Mouse (Mus musculus) liver, postnatal 0 days (tissue): ENCODE data around the gene Csk. TPM values are rescaled to one million over a fixed set of nuclear protein-coding genes. Genes with fewer than 3 reads are reported as not detected.

Source experiments
- ATAC-seq: fragments of 200-750 bp; cut with Nextera tagmentation; 2 replicates; pipeline ENCODE4 v1.8.0; 2017; ENCODE audit warnings: mild to moderate bottlenecking, moderate library complexity
- DNase-seq: peaks from one replicate; pipeline ENCODE4 v3.0.0-alpha.2; 2016
- H3K27ac ChIP-seq: fragments of 300-500 bp; sonication (generic); 2 replicates; pipeline ENCODE4 v1.5.1; 2014; ENCODE audit warnings: antibody characterized with exemption, moderate library complexity, mild to moderate bottlenecking, low read depth
- H3K27me3 ChIP-seq: fragments of 300-500 bp; sonication (generic); 2 replicates; pipeline ENCODE4 v1.6.1; 2014; ENCODE audit warnings: low read length, control low read depth, mixed read lengths; ENCODE audit not compliant: insufficient read depth
- H3K36me3 ChIP-seq: fragments of 300-500 bp; sonication (generic); replicated peaks from 2 replicates; pipeline ENCODE4 v1.6.1; 2014; ENCODE audit warnings: mild to moderate bottlenecking, control low read depth, low read length, moderate library complexity, mixed read lengths; ENCODE audit not compliant: insufficient read depth
- H3K4me1 ChIP-seq: fragments of 300-500 bp; sonication (generic); 2 replicates; pipeline ENCODE4 v1.6.1; 2014; ENCODE audit warnings: antibody characterized with exemption, mild to moderate bottlenecking, control low read depth; ENCODE audit not compliant: insufficient read depth
- H3K4me2 ChIP-seq: fragments of 300-500 bp; sonication (generic); 2 replicates; pipeline ENCODE4 v1.6.1; 2014; ENCODE audit warnings: low read depth, mild to moderate bottlenecking, low read length, moderate library complexity, mixed read lengths
- H3K4me3 ChIP-seq: fragments of 300-500 bp; sonication (generic); 2 replicates; pipeline ENCODE4 v1.5.1; 2014; ENCODE audit warnings: low read depth, low read length
- H3K9ac ChIP-seq: fragments of 300-500 bp; sonication (generic); replicated peaks from 2 replicates; pipeline ENCODE4 v1.6.1; 2014; ENCODE audit warnings: mild to moderate bottlenecking, moderate library complexity
- H3K9me3 ChIP-seq: fragments of 300-500 bp; sonication (generic); 2 replicates; pipeline ENCODE4 v1.6.1; 2016; ENCODE audit warnings: mild to moderate bottlenecking, control low read depth, low read length, mixed read lengths
- CTCF ChIP-seq: sonication (generic); IDR thresholded peaks from 2 replicates; pipeline ENCODE4 v1.5.1; 2016; ENCODE audit warnings: antibody characterized with exemption, low read depth
- EP300 ChIP-seq: IDR thresholded peaks from 2 replicates; pipeline ENCODE4 v1.6.1; 2016; ENCODE audit warnings: antibody characterized with exemption, low read depth, mild to moderate bottlenecking
- WGBS: fragments of 180-500 bp; shearing (Covaris S2); extraction: QIAGEN DNeasy Blood & Tissue Kit; methylation state at CpG from one replicate; pipeline ENCODE4 v1.1.7; 2014; ENCODE audit not compliant: insufficient replicate concordance; 5-methylcytosine and 5-hydroxymethylcytosine counted together
- polyA plus RNA-seq: library from polyadenylated mRNA; unstranded; fragments of >200 nt; fragmentation: Nextera tagmentation; extraction: Ambion mirVana; gene quantifications from 2 replicates; pipeline ENCODE4 v1.2.1, GENCODE M21; 2015

Csk gene
- polyA plus RNA-seq, 1 experiment from 2014 or later, result 15.5 TPM

DNA sequence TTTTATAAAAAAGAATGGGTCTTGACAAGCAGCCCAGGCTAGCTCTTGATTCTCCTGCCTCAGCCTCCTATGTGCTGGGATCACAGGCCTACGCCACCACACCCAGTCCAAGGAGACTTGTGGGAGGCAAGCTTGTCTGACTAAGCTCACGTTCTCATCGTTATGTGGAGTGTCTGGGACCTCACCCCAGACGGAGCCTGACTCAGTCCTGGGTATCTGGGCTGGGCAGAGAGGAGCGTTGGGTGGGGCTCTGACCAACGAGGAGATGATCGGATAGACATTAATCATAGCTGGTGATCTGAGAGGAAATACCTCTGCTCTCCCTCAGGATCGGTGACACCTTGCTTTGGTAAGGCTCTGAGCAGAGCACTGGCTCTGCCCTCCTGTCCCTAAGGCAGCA, 34.6 kb downstream of the Csk start:
- 0 out of 2 replicates have a peak, but pooled peaks cover 4% of the 10 kb centered on the region for H3K27me3 ChIP-seq
- TF ChIP-seq CTCF (no peak), EP300 (no peak)
- WGBS, result 49% methylated on average over 8 of the region's 8 CpGs
- H3K4me1 ChIP-seq, result no peaks in the 10 kb centered on the region
- ATAC-seq (no peak), DNase-seq (no peak)
- H3K4me2 ChIP-seq, result no peak overlapping the region
- H3K9ac ChIP-seq, result no peak overlapping the region
- no peak overlapping the region for H3K27ac ChIP-seq
- H3K36me3 ChIP-seq, result no peaks in the 10 kb centered on the region
- H3K9me3 ChIP-seq, result no peaks in the 10 kb centered on the region
- no peak overlapping the region for H3K4me3 ChIP-seq

DNA sequence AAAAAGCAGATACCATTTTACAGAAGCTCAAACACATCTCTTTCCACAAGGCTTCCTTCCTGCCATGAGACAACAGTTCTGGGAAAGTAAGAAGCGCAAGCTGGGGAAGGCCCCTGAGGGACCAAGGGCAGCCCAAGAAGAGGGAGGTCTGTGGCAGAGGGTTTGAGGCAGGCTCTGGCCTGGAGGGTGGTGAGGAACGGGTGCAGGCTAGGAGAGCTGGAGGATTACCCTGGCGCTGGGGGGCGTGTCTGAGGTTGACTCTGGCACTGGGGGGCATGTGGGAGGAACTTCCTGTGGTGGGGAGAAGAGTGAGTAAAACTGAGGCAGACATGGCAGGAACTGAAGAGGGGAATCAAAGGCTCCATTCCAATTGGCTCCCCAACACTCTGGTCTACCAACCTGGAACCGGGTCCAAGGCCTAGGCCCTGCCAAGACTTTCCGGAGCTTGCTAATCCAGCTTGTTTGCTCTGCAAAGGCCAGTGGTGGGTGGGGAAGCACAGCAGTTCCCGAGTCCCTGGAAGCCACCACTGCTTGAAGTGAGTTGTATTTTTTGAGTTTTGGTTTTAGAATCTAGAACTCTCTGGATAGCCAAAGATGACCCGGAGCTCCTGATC, 35.8 kb downstream of the Csk start:
- DNase-seq, result no peak
- Histone ChIP-seq H3K27me3 (0 out of 2 replicates have a peak, but pooled peaks cover 4% of the 10 kb centered on the region), H3K4me1 (no peaks in the 10 kb centered on the region), H3K9ac (no peak overlapping the region), H3K4me2 (no peak overlapping the region), H3K4me3 (no peak overlapping the region), H3K27ac (no peak overlapping the region), H3K36me3 (no peaks in the 10 kb centered on the region), H3K9me3 (no peaks in the 10 kb centered on the region)
- TF ChIP-seq EP300 (no peak), CTCF (no peak)
- 52% methylated on average over 8 of the region's 8 CpGs for WGBS
- no peak for ATAC-seq

DNA sequence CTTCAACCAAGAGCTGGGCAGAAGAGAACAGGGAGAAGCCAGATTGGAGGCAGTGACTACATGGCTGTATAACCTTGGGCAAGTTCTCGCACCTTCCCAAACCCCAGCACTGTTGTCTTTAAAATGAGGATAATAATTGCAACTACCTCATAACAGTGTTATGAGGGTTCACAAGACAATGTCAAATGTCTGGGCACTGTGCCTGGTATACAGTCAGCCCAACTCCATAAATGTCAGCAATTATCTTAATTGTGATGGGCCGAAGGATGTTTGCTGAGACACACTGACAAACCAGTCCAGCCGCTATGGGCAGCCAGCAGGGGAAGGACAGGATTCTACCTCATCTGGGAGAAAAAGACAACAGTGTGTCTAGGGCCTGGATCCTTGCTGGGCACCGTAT, 38.6 kb downstream of the Csk start:
- TF ChIP-seq EP300 (no peak), CTCF (no peak)
- Histone ChIP-seq H3K9ac (no peak overlapping the region), H3K9me3 (no peaks in the 10 kb centered on the region), H3K36me3 (no peaks in the 10 kb centered on the region), H3K27me3 (0 out of 2 replicates have a peak, but pooled peaks cover 4% of the 10 kb centered on the region), H3K27ac (no peak overlapping the region), H3K4me2 (no peak overlapping the region), H3K4me3 (no peak overlapping the region), H3K4me1 (no peaks in the 10 kb centered on the region)
- 81% methylated on average over 4 of the region's 4 CpGs for WGBS
- DNase-seq (no peak), ATAC-seq (no peak)

DNA sequence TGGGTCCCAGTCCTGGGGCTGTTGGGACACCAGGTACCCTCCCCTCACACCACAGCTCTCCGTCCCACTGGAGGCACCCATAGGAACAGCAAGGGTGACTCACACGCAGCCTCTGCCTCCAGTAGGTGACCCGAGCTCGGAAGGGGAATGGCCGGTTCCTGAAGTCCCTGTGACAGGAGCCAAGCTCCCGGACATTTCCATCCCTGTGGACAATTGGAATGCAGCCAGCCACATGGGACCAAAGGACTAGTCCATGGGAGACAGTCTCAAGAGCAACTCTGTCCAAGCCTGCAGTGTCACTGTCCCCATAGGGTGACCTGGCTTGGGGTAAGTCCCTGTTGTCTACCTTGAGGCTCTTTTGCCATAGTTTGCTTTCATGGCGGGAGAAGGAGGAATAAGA, 39.5 kb downstream of the Csk start:
- H3K4me3 ChIP-seq, result no peak overlapping the region
- H3K27ac ChIP-seq, result no peak overlapping the region
- no peak overlapping the region for H3K4me2 ChIP-seq
- 0 out of 2 replicates have a peak, but pooled peaks cover 4% of the 10 kb centered on the region for H3K27me3 ChIP-seq
- H3K9me3 ChIP-seq, result no peaks in the 10 kb centered on the region
- no peak for TF ChIP-seq EP300
- TF ChIP-seq CTCF, result no peak
- H3K9ac ChIP-seq, result no peak overlapping the region
- DNase-seq (no peak), ATAC-seq (no peak)
- WGBS, result 62% methylated on average over 7 of the region's 7 CpGs
- no peaks in the 10 kb centered on the region for H3K36me3 ChIP-seq
- no peaks in the 10 kb centered on the region for H3K4me1 ChIP-seq

DNA sequence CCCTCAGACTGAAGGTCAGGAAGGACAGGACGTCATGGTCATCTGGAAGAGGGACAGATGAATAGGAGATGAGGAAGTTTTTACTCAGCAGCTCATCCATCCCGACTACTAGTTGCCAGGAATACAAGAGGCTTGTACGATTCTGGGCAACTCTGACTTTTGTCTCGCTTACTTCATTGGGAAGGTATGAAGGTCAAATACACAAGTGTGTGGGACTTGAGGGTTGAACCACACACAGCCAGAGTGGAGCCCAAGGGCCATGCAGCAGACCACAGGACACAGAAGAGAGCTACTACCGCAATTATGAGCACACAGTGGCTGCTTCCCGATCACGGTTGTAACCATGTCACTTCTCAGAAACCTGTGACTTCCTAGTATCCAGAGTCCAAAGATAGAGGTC, 40.8 kb downstream of the Csk start:
- DNase-seq (no peak), ATAC-seq (no peak)
- TF ChIP-seq EP300, result no peak
- no peak for TF ChIP-seq CTCF
- H3K36me3 ChIP-seq, result no peaks in the 10 kb centered on the region
- H3K9ac ChIP-seq, result no peak overlapping the region
- no peaks in the 10 kb centered on the region for H3K9me3 ChIP-seq
- no peak overlapping the region for H3K4me3 ChIP-seq
- 67% methylated on average over 7 of the region's 7 CpGs for WGBS
- no peak overlapping the region for H3K4me2 ChIP-seq
- H3K27me3 ChIP-seq, result 0 out of 2 replicates have a peak, but pooled peaks cover 11% of the 10 kb centered on the region
- no peak overlapping the region for H3K27ac ChIP-seq
- H3K4me1 ChIP-seq, result no peaks in the 10 kb centered on the region

DNA sequence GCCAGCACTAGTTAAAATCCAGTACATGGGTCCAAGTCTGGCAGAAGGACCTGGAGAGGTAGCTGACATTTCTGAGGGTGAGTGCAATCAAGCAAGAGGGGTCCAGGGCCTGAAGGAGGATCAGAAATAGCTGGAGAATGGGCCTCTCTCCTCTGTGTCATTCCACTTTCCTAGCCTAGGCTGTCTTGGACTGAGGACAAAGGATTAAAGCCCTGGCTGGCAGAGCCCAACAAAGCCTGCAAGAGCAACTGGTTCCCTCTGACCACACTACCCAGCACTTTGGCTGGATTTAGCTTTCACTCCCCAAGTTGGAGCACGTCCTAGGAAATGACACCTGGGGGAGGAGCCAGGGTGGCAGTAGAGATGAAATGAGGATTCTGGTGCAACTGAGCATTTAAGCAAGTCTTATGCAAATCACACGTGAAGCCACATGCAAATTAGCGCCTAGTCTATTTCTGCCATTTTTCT, 43.0 kb downstream of the Csk start:
- ATAC-seq (no peak), DNase-seq (no peak)
- Histone ChIP-seq H3K9me3 (no peaks in the 10 kb centered on the region), H3K4me3 (no peak overlapping the region), H3K36me3 (no peaks in the 10 kb centered on the region), H3K4me2 (no peak overlapping the region), H3K9ac (no peak overlapping the region), H3K27ac (no peak overlapping the region), H3K4me1 (peaks cover 5% of the 10 kb centered on the region; the same call in 1 of the 2 replicates), H3K27me3 (peaks cover 29% of the 10 kb centered on the region; the same call in 1 of the 2 replicates)
- no peak for TF ChIP-seq CTCF
- no peak for TF ChIP-seq EP300
- 49% methylated on average over 3 of the region's 3 CpGs for WGBS
